Mouse (Mus musculus): ENCODE data around the gene Clcnkb. TPM values are rescaled to one million over a fixed set of nuclear protein-coding genes. Genes with fewer than 3 reads are reported as not detected.

The Clcnkb gene
- total and polyA plus RNA-seq, 3 experiments: not detected

GRCm38 (mm10) chr4:141422841-141423240 is 7.0 kb upstream of the Clcnkb start (continued):
- no peak for TF ChIP-seq MXI1 (IDR thresholded peaks at IDR 0.05; ENCODE audit: low read depth, low read length)
- TF ChIP-seq POLR2A (IDR thresholded peaks at IDR 0.05; ENCODE audit: control insufficient read depth in 1 of 2, insufficient read depth in 1 of 2, low read depth in 1 of 2, low read length in 2 of 2, poor library complexity in 1 of 2): no peak

DNA sequence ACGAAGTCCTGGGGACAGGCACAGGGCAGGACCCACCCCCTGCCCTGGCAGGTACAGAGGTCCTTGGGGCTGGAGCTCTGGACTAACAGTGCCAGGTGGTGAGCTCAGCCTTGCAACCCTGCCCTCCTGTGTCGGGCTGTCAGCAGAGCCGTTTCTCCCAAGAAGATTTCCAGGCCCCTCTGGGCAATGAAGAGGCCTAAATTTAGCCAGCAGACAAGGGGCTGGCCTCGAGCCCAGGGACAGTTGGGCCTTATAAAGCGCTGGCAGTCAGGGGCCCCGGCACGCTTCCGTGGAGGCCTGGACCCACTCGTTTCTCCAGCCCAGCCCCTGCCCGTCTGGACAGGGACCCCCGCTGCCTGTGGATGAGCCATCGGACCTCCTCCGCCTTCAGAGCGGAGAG is 5.6 kb upstream of the Clcnkb start:
- Histone ChIP-seq H3K27me3 (ENCODE audit: control insufficient read depth in 1 of 2, insufficient read depth in 2 of 2, low read length in 2 of 2) (peaks cover 0 to 1% of the 10 kb centered on the region in 2 experiments; a peak in 2 of 4 replicates), H3K36me3 (ENCODE audit: control insufficient read depth in 1 of 2, insufficient read depth in 2 of 2, low read length in 2 of 2) (no peaks in the 10 kb centered on the region), H3K79me2 (ENCODE audit: control insufficient read depth, insufficient read depth, low read length, poor library complexity) (no peaks in the 10 kb centered on the region), H3K27ac (ENCODE audit: control insufficient read depth, low read depth, low read length) (no peak overlapping the region), H3K9ac (ENCODE audit: control insufficient read depth, low read depth, low read length, poor library complexity, severe bottlenecking) (no peak overlapping the region), H3K4me3 (ENCODE audit: control insufficient read depth in 1 of 2, insufficient read depth in 1 of 2, low read depth in 2 of 2, low read length in 2 of 2) (no peak overlapping the region), H3K4me1 (ENCODE audit: control insufficient read depth in 1 of 2, insufficient read depth in 2 of 2, low read length in 2 of 2) (no peaks in the 10 kb centered on the region), H3K9me3 (replicated peaks; ENCODE audit: insufficient read depth, low read length) (no peaks in the 10 kb centered on the region)
- TF ChIP-seq POLR2AphosphoS5 (IDR thresholded peaks at IDR 0.05; ENCODE audit: borderline replicate concordance, low read depth, low read length): no peak
- TF ChIP-seq MXI1 (IDR thresholded peaks at IDR 0.05; ENCODE audit: low read depth, low read length): no peak
- no peak for TF ChIP-seq ZKSCAN1 (IDR thresholded peaks at IDR 0.05; ENCODE audit: low read depth, low read length)
- no peak for TF ChIP-seq ZNF384 (IDR thresholded peaks at IDR 0.05; ENCODE audit: low read depth, low read length)
- no peak for TF ChIP-seq MYB (IDR thresholded peaks at IDR 0.05; ENCODE audit: low read depth, low read length)
- TF ChIP-seq KAT2A (conservative IDR thresholded peaks at IDR 0.05; ENCODE audit: low read depth, low read length): no peak
- TF ChIP-seq USF1 (IDR thresholded peaks at IDR 0.05; ENCODE audit: low read depth, low read length): no peak
- no peak for TF ChIP-seq RAD21 (IDR thresholded peaks at IDR 0.05; ENCODE audit: low read depth, low read length)
- TF ChIP-seq USF2 (IDR thresholded peaks at IDR 0.05; ENCODE audit: borderline replicate concordance in 1 of 2, insufficient read depth in 1 of 2, low read depth in 1 of 2, low read length in 2 of 2): no peak
- TF ChIP-seq UBTF (IDR thresholded peaks at IDR 0.05; ENCODE audit: borderline replicate concordance, insufficient read depth, low read depth, low read length): no peak
- no peak for TF ChIP-seq TAL1 (IDR thresholded peaks at IDR 0.05; ENCODE audit: low read length)
- no peak for TF ChIP-seq CHD2 (IDR thresholded peaks at IDR 0.05; ENCODE audit: low read length)
- no peak for DNase-seq (ENCODE audit: low read depth, low spot score)

- peaks cover 0 to 1% of the 10 kb centered on the region in 2 experiments; a peak in 2 of 4 replicates for H3K27me3 ChIP-seq (ENCODE audit: control insufficient read depth in 1 of 2, insufficient read depth in 2 of 2, low read length in 2 of 2)
Measured at GRCm38 (mm10) chr4:141420886-141421285, 5.1 kb upstream of the Clcnkb start.

More at GRCm38 (mm10) chr4:141420886-141421285, 5.1 kb upstream of the Clcnkb start:
- Histone ChIP-seq H3K4me3 (ENCODE audit: control insufficient read depth in 1 of 2, insufficient read depth in 1 of 2, low read depth in 2 of 2, low read length in 2 of 2) (no peak overlapping the region), H3K4me1 (ENCODE audit: control insufficient read depth in 1 of 2, insufficient read depth in 2 of 2, low read length in 2 of 2) (no peaks in the 10 kb centered on the region), H3K36me3 (ENCODE audit: control insufficient read depth in 1 of 2, insufficient read depth in 2 of 2, low read length in 2 of 2) (no peaks in the 10 kb centered on the region), H3K9me3 (replicated peaks; ENCODE audit: insufficient read depth, low read length) (no peaks in the 10 kb centered on the region), H3K27ac (ENCODE audit: control insufficient read depth, low read depth, low read length) (no peak overlapping the region), H3K79me2 (ENCODE audit: control insufficient read depth, insufficient read depth, low read length, poor library complexity) (no peaks in the 10 kb centered on the region), H3K9ac (ENCODE audit: control insufficient read depth, low read depth, low read length, poor library complexity, severe bottlenecking) (no peak overlapping the region)
- DNase-seq (ENCODE audit: low read depth, low spot score): no peak
- TF ChIP-seq MYB (IDR thresholded peaks at IDR 0.05; ENCODE audit: low read depth, low read length) (no peak), MAFK (IDR thresholded peaks at IDR 0.05; ENCODE audit: borderline replicate concordance, low read depth, low read length) (no peak), NRF1 (IDR thresholded peaks at IDR 0.05; ENCODE audit: insufficient read depth, low read depth, low read length, poor library complexity, severe bottlenecking) (no peak), RCOR1 (IDR thresholded peaks at IDR 0.05; ENCODE audit: low read depth, low read length) (no peak), MAZ (IDR thresholded peaks at IDR 0.05; ENCODE audit: low read depth, low read length) (no peak), ZC3H11A (IDR thresholded peaks at IDR 0.05; ENCODE audit: low read depth, low read length) (no peak), ETS1 (IDR thresholded peaks at IDR 0.05; ENCODE audit: low read depth, low read length) (no peak)
